Mouse (Mus musculus): ENCODE measurements around the gene Hbs1l. TPM values are rescaled to one million over a fixed set of nuclear protein-coding genes. Genes with fewer than 3 reads are reported as not detected.

Gene Hbs1l
- polyA plus RNA-seq, 1 experiment from 2014 or later: 42.2 TPM

- DNase-seq (ENCODE audit: low spot score) (no peak), ATAC-seq (no peak)
- Histone ChIP-seq H3K4me2 (replicated peaks; ENCODE audit: low read depth, low read length) (no peak overlapping the region), H3K9ac (replicated peaks; ENCODE audit: low read depth) (no peak overlapping the region), H3K4me1 (ENCODE audit: insufficient read depth, low read depth, low read length) (no peaks in the 10 kb centered on the region), H3K36me3 (ENCODE audit: insufficient read depth, low read length) (no peaks in the 10 kb centered on the region), H3K4me3 (ENCODE audit: low read depth, low read length) (no peak overlapping the region), H3K27me3 (replicated peaks; ENCODE audit: insufficient read depth, low read length) (no peaks in the 10 kb centered on the region), H3K9me3 (ENCODE audit: low read length) (no peaks in the 10 kb centered on the region), H3K27ac (ENCODE audit: low read length) (no peak overlapping the region)
- 74% methylated on average over 4 of the region's 4 CpGs for WGBS
- TF ChIP-seq CTCF (IDR thresholded peaks at IDR 0.05) (no peak), EP300 (IDR thresholded peaks at IDR 0.05) (no peak)
Measured at GRCm38 (mm10) chr10:21415031-21415430, 119.3 kb downstream of the Hbs1l start.

GRCm38 (mm10) chr10:21416184-21416583 is 120.4 kb downstream of the Hbs1l start:
- no peak for ATAC-seq
- no peak overlapping the region for H3K9ac ChIP-seq (replicated peaks; ENCODE audit: low read depth)
- H3K27me3 ChIP-seq (replicated peaks; ENCODE audit: insufficient read depth, low read length): no peaks in the 10 kb centered on the region
- H3K27ac ChIP-seq (ENCODE audit: low read length): no peak overlapping the region
- H3K4me2 ChIP-seq (replicated peaks; ENCODE audit: low read depth, low read length): no peak overlapping the region
- DNase-seq (ENCODE audit: low spot score): no peak
- no peaks in the 10 kb centered on the region for H3K4me1 ChIP-seq (ENCODE audit: insufficient read depth, low read depth, low read length)
- TF ChIP-seq EP300 (IDR thresholded peaks at IDR 0.05): no peak
- no peaks in the 10 kb centered on the region for H3K36me3 ChIP-seq (ENCODE audit: insufficient read depth, low read length)
- WGBS: 88% methylated on average over 5 of the region's 5 CpGs
- no peaks in the 10 kb centered on the region for H3K9me3 ChIP-seq (ENCODE audit: low read length)
- no peak overlapping the region for H3K4me3 ChIP-seq (ENCODE audit: low read depth, low read length)

Other genes starting within 250 kb of the Hbs1l start
- 5.2 and 5.5 TPM in 2 replicates for gene Myb, start 135.0 kb upstream of the Hbs1l start, polyA plus RNA-seq (2015; fragmentation: Nextera tagmentation; extraction: Ambion mirVana)
- 0.07 and 0.12 TPM in 2 replicates for gene Aldh8a1, start 81.3 kb downstream of the Hbs1l start, polyA plus RNA-seq (2015; fragmentation: Nextera tagmentation; extraction: Ambion mirVana)